Mouse (Mus musculus) right cerebral cortex, postnatal 14 days (tissue): ENCODE measurements at regions not wholly inside any gene's neighbourhood (a gene's known extent, or its start where the extent isn't known, plus 50 kb on each side); places are given as distances from the start of the nearest gene placed in this dataset.

Source experiments
- DNase-seq: peaks from one replicate; pipeline ENCODE4 v3.0.0; 2022

GRCm38 (mm10) chr3:123952121-123952520 is 261.5 kb upstream of the Ndst3 start:
- no peak for DNase-seq

- no peak for DNase-seq
Observed at GRCm38 (mm10) chr3:123967373-123967772, 276.7 kb upstream of the Ndst3 start.

- no peak for DNase-seq
Observed at GRCm38 (mm10) chr3:123972367-123972766, 281.7 kb upstream of the Ndst3 start.

GRCm38 (mm10) chr3:123973806-123974576 is 283.3 kb upstream of the Ndst3 start:
- DNase-seq = no peak

- no peak for DNase-seq
Observed at GRCm38 (mm10) chr3:123976475-123976874, 285.8 kb upstream of the Ndst3 start.

GRCm38 (mm10) chr3:123977168-123977567 is 286.5 kb upstream of the Ndst3 start:
- DNase-seq = no peak

GRCm38 (mm10) chr3:123983045-123983444 is 292.4 kb upstream of the Ndst3 start:
- no peak for DNase-seq

GRCm38 (mm10) chr3:123983530-123983929 is 292.9 kb upstream of the Ndst3 start:
- no peak for DNase-seq

- DNase-seq = no peak
Observed at GRCm38 (mm10) chr3:123984028-123984427, 293.4 kb upstream of the Ndst3 start.

GRCm38 (mm10) chr3:123999957-124000616 is 309.4 kb upstream of the Ndst3 start:
- no peak for DNase-seq

GRCm38 (mm10) chr3:124000883-124001282 is 310.2 kb upstream of the Ndst3 start:
- no peak for DNase-seq

GRCm38 (mm10) chr3:124011685-124012084 is 309.0 kb upstream of the Tram1l1 start:
- no peak for DNase-seq

GRCm38 (mm10) chr3:124018618-124019017 is 302.0 kb upstream of the Tram1l1 start:
- DNase-seq = no peak

GRCm38 (mm10) chr3:124026188-124026587 is 294.5 kb upstream of the Tram1l1 start:
- DNase-seq = no peak

- DNase-seq = no peak
Observed at GRCm38 (mm10) chr3:124067061-124067460, 253.6 kb upstream of the Tram1l1 start.

GRCm38 (mm10) chr3:124067538-124067937 is 253.1 kb upstream of the Tram1l1 start:
- DNase-seq = no peak

- no peak for DNase-seq
Observed at GRCm38 (mm10) chr3:124067971-124068370, 252.7 kb upstream of the Tram1l1 start.

GRCm38 (mm10) chr3:124069182-124069581 is 251.5 kb upstream of the Tram1l1 start:
- DNase-seq = no peak

- peak; percentile 18 for DNase-seq
Observed at GRCm38 (mm10) chr3:124075974-124076606, 244.6 kb upstream of the Tram1l1 start.

- no peak for DNase-seq
Observed at GRCm38 (mm10) chr3:124092404-124093121, 228.1 kb upstream of the Tram1l1 start.

- no peak for DNase-seq
Observed at GRCm38 (mm10) chr3:124113995-124114394, 206.7 kb upstream of the Tram1l1 start.

GRCm38 (mm10) chr3:124156255-124156654 is 164.4 kb upstream of the Tram1l1 start:
- no peak for DNase-seq
